Mouse (Mus musculus) right cerebral cortex, postnatal 10 days (tissue): ENCODE results near the gene 4930558K02Rik.

Source experiments
- DNase-seq, 2 experiments: peaks; one replicate each; pipeline ENCODE4 v3.0.0; 2021; ENCODE audit warnings: low spot score in 2 of 2

4930558K02Rik gene

DNA sequence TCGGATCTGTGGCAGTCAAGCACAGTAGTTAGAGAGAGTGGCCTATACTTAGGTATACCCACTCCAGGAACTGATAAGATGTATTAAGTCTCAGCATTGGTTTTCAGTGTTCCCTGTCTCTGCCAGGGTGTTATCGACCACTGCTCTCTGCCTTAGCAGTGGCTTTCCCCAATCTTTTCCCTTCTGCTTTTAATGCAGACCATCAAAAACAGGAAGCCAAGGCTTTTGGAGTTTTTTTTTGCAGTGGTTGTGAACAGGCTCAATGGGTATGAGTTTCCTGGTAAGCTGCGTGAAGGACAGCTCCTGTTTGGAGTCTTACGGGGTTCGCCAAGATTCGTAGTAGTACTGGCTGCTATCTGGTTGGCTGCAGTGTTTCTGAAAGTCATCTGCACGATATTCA lies 13.0 kb upstream of the 4930558K02Rik start:
- no peak for DNase-seq

DNA sequence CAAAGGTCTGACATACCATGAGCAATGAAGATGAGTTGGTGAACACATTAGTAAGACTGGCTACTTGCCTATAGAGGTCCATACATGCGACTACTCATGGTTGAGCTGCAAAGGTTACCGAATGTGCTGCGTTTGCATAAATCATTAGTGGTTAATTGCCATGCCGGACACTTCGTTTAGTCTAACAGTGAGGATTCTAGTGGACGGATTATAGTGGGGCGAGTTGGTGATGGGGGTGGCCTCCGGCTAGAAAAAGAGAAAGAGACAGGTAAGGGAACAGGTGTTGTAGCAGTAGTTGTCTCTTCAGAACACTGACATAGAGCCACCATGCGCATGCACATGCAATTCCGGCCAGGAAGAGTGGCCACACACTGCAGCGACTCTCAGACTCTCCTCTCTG lies 12.4 kb upstream of the 4930558K02Rik start:
- DNase-seq, result no peak

DNA sequence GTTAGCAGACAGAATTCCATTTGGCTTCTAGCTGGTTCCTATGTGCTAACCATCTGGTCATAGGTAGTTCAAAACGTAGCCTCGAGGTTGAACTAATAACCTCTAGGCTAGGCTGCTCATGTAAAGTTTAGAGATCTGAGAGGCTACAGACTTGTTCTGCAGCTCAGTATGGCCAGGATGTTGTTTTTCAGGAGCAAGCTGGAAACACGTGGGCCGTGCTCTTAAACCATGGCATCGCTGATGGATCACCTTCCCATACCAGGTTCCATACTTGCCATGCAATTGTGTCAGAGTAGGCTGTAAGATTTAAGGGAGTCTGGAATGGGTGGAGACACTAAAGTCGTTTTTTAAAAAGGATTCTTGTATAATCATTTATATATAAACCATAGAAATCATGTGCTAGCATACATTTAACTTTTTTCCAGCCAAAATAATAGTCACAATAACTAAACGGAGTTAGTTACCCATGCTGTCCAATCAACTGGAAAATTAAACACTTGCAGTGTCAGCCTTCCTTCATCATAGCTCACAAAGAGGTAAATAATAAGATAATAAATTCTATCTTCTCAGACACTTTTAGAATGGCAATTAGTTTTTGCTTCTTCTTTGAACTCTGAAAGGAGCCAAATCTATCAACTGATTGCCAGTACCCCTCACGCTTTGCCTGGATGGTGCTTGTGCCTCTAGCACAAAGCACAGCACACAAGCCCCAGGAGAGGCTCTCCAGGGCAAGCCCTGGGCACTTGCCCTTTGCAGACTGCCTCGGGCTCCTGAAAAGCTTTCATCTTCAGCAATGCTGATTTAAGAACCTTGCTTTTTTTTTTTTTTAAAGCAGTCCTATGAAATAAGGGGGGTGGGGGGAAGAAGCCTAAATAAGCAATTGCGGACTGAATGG lies 11.5 kb upstream of the 4930558K02Rik start:
- no peak for DNase-seq

DNA sequence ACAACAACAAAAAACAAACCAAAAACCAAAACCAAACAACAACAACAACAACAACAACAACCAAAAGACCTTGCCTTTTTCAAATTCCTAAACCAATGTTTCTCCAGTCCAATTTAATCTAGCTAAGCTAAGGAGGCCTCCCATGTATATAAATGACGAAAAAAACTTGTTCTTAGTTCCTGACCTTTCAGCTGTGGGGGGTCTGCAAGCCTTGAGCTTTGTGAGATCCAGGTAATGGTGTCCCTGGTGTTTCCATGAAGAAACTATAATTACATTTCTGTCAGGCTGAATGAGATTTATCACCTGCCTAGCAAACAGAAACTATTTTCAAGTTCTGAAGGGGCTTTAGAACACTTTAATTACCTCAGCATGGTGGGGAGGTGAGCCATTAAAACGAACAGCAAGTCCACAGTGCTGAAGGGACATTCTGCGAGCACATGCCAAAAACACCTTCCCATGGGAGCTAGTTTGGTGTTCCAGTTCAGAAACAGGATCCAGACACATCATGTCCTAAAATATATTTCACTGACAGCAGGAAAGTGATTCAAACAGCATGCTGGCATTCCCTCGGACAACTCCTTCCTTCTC lies 4.6 kb upstream of the 4930558K02Rik start:
- no peak for DNase-seq

DNA sequence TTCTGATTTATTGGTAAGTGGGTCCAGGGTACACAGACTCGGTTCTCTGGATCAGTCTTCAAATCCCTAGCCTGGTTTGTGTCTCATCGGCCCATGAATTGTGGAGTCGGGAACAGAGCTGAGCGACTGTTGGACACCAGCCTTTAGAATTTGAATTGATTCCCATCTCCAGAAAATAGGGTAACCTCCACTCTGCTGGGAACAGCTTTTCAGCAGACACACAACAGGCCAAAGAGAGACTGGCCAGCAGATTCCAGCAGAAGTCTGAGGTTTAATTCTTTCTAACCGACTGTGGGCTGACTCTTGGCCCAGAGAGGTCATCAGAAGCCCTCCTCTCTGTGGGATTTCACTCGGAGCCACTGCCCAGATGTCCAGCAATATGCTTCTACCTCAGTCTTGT lies 4.0 kb upstream of the 4930558K02Rik start:
- no peak for DNase-seq

DNA sequence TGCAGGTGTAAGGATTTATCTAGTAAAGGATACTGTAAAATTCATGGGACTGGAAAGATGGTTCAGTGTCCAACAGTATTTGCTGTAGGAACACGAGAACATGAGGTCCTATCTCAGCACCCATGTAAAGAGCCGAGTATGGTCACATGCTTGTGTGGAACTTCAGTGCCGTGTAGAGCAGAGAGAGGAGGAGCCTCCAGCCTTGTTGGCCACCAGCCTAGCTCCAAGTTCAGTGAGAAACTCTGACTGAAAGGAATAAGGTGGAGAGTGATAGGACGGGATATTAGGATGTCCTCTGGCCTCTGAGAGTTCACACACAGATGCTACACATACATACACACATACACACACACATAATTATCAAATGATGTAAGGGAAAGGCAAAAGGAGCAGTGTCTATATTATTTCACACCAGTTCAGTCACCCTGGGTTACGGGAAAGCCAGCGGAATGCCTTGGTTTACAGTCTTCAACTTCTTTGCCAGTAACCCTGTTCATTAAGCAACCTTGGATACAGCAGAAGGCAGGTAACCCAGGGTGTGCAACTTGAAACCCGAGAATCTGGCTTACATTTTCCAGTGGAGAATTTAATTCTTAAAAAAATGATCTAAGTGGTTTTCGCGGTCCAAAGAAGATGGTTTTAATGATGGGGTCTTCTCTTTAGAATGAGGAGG lies 1.3 kb upstream of the 4930558K02Rik start:
- peak in 1 of 2 experiments; percentile 4 for DNase-seq

DNA sequence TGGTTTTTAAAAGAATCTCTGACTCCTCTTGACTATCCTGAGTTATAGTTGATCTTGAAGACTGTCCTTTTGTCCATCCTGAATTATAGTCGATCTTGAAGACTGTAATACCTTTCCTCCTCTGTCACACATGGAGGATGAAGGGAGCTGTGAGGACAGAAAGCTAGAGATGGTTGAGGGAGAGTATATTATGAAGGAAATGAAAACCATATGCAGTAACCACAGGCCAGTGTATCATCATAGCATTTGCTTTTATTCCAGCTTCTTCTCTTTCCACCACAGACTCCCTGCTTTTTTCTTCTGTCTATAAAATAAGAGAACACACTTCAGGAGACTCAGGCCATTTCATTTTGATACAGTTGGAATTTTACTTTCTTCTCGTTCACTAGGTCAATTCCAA lies 610 bp upstream of the 4930558K02Rik start:
- no peak for DNase-seq

DNA sequence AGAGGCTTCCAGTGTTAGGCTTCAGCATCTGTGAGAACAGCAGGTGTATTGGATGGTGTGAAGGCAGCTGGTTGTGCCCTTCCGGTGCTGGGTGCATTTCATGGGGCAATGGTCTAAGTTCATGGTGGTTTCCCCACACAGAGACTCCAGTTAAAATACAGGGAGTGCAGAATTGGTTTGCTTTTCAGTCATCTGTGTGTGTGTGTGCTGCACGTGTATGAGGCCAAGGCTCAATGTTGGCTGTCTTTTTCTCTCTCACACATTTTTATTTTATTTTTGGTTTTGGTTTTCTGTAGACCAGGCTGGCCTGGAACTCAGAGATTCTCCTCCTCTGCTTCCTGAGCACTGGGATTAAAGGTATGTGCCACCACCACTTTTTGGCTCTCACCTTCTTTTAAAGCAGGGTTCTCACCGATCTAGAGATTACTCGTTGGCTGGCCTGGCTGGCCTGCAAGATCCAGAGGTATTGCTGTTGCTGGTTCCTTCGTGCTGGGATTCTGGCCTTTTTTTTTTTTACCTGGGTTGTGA lies 1.2 kb downstream of the 4930558K02Rik start:
- no peak for DNase-seq

DNA sequence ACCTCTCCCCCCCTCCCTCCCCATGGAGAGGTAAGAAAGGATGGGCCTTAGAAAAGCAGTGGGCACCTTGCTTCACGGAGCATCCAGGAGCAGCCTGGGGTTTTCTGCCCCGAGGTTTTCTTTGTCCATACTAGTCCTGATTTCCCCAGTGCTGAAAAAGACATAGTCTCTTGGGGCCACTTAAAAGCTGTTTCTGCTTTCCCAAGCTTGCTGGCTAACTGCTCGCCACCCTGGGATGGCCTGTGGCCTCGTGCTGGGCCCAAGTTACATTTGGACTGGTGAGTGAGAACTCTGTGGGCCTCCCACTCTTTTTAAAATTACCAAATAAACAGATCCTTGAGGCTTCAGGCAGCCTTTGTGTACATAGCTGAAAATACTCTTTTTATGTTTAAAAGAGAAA lies 2.1 kb downstream of the 4930558K02Rik start:
- peak in 1 of 2 experiments; percentile 15 for DNase-seq

DNA sequence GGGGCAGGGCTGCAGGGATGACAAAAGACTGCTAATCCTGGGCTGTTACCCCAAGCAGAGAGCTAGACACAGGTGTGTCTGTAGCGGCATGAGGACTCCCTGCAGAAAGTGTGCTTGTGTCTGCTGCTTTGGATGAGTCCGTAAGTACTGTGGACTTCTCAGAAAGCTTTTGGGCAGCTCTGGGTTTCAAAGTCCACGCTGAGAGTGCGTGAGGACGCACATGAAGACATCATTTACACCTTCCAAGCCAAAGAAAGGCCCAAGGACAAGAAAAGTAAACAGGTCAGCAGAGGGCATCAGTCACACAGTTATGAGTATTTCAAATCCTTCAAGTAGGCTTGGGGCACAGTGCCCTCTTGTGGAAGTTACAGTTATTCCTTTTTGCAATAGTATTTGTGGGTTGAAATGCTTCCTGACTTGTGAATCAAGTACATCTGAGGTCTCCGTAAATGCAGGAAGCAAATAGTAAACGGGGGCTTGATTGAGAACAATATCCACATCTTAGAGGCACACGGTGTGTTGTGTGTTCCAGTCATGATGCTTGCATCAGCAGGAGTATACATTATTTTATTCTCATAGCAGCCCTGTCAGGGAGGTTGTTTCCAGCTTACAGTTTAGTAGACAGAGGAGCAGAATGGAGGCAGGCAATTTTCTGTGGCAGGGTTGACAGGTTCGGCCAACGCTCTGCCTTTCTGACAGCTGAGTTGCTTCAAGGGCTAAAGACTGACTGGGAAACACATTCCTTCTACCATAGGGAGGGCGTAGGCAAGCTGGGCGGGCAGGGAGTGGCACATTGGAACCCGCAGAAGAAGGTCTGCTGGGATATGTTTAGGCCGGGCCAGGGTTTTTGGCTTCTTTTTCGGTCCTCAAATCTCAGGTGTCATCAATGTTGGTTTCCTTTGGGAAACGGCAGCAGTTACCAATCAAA lies 2.9 kb downstream of the 4930558K02Rik start:
- DNase-seq, result peak; percentile 83 to 86

DNA sequence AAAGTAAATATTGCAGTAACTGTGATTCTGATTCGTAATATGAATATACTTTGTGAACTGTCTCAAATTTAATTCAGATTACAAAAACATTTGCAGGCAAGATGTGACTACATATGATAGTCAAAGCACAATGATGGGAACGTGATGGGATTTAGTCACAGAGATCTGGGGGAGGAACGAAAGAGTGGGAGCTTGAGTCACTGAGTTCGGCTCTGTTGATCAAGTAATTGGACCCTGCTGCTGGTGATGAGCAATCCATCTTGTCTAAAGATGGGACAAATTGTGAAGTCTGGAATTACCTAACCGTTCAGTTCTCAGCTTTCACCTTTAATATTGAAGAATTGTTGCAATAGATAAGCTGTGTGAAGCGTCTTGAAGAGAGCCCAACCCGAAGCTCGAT lies 7.2 kb downstream of the 4930558K02Rik start:
- no peak for DNase-seq

DNA sequence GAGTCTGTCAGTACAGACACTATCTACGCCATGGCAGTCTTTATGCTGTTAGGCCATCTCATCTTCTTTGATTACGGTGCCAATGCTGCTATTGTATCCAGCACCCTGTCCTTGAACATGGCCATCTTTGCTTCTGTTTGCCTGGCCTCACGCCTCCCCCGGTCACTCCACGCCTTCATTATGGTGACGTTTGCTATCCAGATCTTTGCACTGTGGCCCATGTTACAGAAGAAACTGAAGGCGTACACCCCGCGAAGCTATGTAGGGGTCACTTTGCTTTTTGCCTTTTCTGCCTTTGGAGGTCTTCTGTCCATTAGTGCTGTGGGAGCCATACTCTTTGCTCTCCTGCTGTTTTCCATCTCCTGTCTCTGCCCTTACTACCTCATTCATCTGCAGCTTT lies 8.6 kb downstream of the 4930558K02Rik start:
- DNase-seq, result no peak

DNA sequence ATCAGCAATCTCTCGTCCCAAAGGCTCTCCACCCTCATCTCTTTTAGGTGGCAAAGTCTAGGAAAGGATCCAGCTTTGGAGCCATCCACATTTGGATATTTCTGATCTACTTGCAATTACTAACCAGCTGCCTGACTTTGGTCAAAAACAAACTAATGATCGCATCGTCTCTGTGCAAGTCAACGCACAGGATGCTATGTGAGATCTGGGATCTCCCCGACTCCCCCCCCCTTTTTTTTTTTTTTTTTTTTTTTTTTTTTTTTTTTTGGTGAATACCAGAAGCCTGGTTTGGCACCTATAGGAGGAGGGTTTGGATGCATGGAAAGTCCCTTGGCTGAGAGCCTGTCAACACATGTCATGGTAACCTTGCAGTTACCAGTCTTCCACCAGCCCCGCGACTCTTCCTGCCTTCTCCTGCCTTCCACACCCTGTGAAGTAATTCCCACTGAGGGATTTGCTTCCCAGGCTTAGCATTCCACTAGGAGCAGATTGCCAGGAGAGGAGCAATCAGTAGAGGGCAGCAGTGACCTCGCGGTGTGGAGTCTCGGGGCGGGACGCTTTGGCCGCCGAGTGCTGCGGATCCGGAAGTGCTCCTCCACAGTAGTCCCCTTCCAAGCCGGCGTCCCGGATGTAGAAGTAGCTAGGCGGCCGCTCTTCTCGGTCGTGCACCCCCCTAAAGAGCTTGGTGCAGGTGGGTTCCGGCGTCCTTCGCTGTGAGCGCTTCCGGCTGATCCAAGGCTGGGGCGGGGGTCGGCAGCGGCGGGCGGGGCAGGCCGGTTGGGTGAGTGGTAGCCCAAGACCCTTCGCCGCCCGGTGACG lies 10.6 kb downstream of the 4930558K02Rik start, which contains the start of gene Pigc:
Gene Pigc (plus strand): TSS at position 598 of the 819 bp plus-strand sequence.
- peak; percentile 97 for DNase-seq

DNA sequence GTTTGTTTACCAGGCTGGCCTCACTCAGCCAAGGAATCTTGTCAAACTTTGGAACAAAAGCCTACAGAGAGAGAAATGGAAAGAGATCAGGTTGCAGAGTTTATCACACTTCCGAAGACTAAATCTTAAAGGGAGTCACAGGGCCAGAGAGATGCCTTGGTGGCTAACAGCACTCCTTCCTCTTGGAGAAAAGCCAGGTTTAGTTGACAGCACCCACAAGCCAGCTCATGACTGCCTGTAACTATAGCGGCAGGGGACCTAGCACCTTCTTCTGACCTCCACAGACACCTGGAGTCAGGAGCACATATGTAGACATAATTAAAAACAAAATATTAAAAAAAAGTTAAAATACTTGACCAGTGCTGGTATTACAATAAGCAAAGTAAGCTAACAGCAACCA lies 11.5 kb downstream of the 4930558K02Rik start:
- no peak for DNase-seq

DNA sequence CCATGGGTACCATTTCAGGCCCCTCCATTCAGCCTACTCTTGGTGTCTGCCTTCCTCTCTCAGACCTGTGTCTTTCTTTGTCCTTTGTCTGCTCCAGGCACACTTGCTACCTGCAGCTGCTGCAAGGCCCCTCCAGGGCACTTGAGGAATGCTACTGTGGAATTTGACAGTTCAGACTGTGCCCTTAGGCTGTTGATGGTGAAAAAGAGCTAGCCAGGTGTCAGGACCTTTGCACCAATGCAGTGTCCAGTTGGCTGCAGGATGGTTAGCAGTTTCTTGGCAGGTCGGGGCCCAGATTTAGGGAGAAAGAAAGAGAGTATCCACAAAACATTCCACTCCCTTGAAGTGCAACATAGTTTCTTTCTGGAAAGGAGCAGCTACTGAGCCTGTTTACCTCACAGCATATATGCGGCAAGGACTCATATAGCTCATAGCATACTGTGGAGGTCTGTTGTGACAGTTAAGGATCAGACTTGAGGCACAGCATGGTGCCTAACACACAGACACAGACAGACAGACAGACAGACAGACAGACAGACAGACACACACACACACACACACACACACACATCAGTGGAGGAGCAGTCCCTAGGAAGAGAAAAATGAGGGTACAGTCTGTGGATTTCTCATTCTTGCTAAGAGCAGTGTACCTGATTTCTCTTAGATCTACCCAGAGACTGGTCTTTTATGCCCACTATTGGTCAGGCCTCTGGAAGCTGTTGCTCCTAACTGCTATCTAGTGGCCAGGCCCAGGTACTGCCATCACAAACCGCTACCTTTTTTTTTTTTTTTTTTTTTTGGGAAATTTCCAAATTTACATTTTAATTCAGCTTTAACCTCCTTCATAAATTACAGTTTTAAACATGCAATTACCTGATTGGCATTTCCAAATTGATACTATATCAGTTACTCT lies 16.7 kb downstream of the 4930558K02Rik start:
- no peak for DNase-seq

DNA sequence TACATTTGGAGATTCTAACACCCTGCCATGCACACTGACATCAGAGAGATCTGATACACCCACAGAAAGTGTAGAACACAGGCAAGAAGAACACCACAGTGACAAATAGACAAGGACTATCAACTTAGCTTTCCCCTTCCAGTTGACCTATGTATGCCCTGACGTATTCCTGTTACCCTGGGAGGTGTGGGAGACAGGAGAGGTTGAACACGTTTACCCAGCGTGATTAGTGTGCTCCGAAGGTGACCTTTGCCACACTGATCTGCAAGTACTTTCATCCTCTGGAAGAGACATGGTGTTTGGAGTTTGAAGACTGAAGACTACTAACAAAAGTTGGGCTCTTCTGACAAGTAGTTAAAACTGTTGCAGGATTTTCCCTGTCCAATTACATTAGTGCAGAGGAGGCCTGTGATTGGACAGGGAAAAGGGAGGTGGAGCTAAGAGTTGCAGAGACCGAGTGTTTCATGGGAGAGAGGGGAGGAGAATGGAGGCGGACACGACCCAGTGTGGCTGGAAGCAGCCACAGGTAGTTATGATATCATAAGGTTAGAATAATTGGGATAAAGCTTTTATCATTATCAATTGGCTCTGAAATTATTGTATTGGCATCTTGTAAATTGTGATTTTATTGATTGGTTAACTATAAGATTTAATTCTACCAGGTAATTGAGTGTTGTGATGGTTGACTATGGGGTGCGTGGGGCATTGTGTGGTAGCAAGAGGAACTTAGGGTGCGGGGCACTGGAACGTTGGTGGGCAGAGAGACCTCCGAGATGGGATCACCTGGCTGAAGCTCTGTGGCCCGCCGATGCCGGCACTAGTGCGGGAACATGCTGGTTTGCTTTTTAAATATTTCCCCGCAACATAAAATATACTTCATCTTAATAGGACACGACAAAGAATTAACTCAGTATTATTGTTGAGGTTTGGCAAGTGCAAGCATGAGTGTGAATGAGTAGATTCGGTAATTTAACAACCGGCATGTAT lies 21.2 kb downstream of the 4930558K02Rik start:
- no peak for DNase-seq

DNA sequence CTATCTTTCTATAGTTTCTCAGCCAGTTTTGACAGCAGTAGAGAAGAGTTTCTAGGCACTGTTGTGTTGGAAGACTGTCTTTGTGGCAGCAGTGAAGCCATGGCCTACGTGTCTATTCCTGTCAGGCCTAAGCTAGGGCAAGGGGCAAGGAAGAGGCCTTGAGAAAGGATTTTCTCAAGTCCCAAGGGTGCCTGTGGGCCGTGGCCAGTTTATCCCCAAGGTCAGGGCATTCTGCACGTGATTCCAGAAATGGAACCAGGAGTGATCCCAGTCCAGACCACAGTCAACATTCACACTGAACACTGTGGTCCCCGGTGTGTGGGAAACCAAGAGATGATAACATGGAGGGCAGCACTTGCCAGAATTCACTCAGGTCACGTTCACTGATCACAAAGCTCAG lies 23.6 kb downstream of the 4930558K02Rik start:
- no peak for DNase-seq

DNA sequence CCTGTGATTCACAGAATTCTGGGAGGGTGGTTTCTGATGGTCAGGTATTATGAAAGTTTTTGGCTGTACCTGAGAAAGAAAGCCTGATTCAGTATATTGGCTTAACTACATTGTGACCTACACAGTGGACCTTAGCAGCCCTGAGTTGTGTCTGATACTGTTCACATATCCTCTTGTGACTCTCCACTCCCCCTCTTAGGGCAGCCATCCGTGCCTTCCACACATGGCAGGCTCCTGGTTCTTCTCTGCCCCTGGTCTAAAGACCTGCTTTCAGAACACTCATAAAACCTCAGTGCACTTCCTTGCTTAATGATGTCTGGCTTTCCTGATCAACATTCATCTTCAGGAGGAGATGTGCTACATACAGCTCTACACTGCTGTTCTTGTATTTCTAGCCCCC lies 26.8 kb downstream of the 4930558K02Rik start:
- no peak for DNase-seq
